Mouse (Mus musculus): Measurements from ENCODE around the gene Srebf2. TPM values are rescaled to one million over a fixed set of nuclear protein-coding genes. Genes with fewer than 3 reads are reported as not detected.
A peak's percentile ranks its signal among the peaks of the same experiment; 100 is the strongest.

Srebf2 gene
- polyA plus RNA-seq, 1 experiment from 2014 or later = 101 TPM

DNA sequence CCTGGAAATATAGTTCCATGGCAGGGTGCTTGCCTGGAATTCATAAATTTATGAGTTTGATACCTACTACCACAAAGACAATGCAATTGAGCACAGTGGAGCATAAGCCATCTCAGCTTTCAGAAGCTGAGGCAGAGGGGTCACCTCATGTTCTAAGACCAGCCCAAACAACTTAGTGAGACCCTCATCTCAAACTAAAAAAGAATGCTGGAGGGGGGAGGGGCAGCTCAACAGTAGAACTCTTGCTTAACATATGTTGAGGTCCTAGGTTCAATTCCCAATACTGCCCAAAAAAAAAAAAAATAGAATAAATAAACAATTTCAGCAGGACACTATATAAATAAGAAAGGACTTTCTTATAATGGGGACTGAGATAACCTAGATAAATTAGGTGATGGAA is 3.1 kb downstream of the Srebf2 start:
- Histone ChIP-seq H3K4me1 (replicated peaks; ENCODE audit: control insufficient read depth, insufficient read depth, low read length) (peaks cover 40% of the 10 kb centered on the region), H3K4me3 (ENCODE audit: low read depth, low read length) (no peak overlapping the region), H3K27me3 (replicated peaks; ENCODE audit: control insufficient read depth, insufficient read depth, low read length) (no peaks in the 10 kb centered on the region), H3K27ac (ENCODE audit: low read depth, low read length) (no peak overlapping the region), H3K9ac (ENCODE audit: low read depth, low read length) (no peak overlapping the region), H3K4me2 (no peak overlapping the region), H3K9me3 (ENCODE audit: control insufficient read depth, low read length) (no peaks in the 10 kb centered on the region), H3K36me3 (ENCODE audit: control insufficient read depth, insufficient read depth, low read length) (no peaks in the 10 kb centered on the region; the same call in 1 of the 2 replicates)
- DNase-seq (ENCODE audit: low spot score) (no peak), ATAC-seq (replicated peaks; ENCODE audit: low FRiP score) (no peak)

DNA sequence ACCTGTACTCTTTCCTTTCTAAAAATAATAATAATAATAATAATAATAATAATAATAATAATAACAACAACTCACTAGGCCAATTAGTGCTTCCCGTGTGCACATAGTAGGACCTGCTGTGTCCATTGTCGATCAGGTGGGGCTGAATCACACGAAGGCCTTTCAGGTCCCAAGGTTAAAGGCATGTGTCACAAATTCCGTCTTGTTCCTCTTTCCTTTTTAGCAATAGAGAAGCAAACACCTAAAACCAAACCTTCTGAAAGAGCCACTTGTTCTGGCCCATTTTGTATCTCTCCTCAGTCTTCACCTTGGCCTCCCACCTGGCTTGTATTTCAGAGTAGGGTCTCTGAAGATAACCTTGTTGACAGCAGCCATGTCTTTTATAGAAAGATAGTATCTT is 4.2 kb downstream of the Srebf2 start:
- WGBS = 82% methylated on average over 4 of the region's 4 CpGs
- Histone ChIP-seq H3K9ac (ENCODE audit: low read depth, low read length) (no peak overlapping the region), H3K4me1 (replicated peaks; ENCODE audit: control insufficient read depth, insufficient read depth, low read length) (peaks cover 35% of the 10 kb centered on the region), H3K4me3 (ENCODE audit: low read depth, low read length) (no peak overlapping the region), H3K27ac (ENCODE audit: low read depth, low read length) (no peak overlapping the region), H3K9me3 (ENCODE audit: control insufficient read depth, low read length) (no peaks in the 10 kb centered on the region), H3K36me3 (ENCODE audit: control insufficient read depth, insufficient read depth, low read length) (no peaks in the 10 kb centered on the region; the same call in 1 of the 2 replicates), H3K4me2 (no peak overlapping the region), H3K27me3 (replicated peaks; ENCODE audit: control insufficient read depth, insufficient read depth, low read length) (no peaks in the 10 kb centered on the region)
- ATAC-seq (replicated peaks; ENCODE audit: low FRiP score) = no peak
- no peak for DNase-seq (ENCODE audit: low spot score)

DNA sequence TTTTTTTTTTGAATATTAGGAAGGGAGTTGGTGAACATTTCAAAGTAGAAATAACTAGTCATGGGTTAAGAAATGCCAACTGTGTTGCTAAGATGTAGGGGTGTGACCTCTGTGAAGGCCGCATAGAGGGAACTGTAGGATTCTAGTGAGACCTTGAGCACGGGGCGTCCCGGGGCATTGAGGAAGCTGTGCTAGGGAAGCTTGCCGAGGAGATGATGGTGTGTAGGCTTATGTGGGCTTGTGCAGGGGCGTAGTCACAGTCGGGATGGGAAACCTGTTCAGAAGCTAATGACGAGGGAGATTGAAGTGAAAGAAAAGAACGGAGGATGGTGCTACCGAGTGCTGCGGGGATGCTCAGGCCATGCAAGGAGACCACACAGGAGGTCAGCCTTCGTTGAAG is 5.0 kb downstream of the Srebf2 start:
- no peaks in the 10 kb centered on the region; the same call in 1 of the 2 replicates for H3K36me3 ChIP-seq (ENCODE audit: control insufficient read depth, insufficient read depth, low read length)
- no peak overlapping the region for H3K27ac ChIP-seq (ENCODE audit: low read depth, low read length)

DNA sequence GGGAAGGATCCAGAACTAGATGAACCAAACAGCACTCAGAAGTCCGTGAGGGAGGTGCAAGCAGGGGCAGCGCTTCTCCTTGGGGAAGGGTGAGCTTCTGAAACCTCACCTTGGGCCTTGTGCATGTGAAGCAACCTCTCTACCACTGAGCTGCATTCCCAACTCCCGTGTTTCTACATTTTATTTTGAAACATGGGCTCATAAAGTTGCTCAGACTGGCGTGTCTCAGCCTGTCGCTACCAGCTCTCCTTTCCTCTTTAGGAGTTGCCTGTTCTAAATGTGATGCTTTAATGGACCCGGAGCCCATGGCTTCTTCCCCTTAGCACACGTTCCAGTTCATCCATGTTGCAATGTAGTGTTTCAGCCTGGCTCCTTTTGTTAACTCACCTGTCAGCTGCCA is 5.5 kb downstream of the Srebf2 start:
- Histone ChIP-seq H3K4me2 (no peak overlapping the region), H3K9ac (ENCODE audit: low read depth, low read length) (no peak overlapping the region), H3K4me1 (replicated peaks; ENCODE audit: control insufficient read depth, insufficient read depth, low read length) (peaks cover 35% of the 10 kb centered on the region), H3K9me3 (ENCODE audit: control insufficient read depth, low read length) (no peaks in the 10 kb centered on the region), H3K4me3 (ENCODE audit: low read depth, low read length) (no peak overlapping the region), H3K27me3 (replicated peaks; ENCODE audit: control insufficient read depth, insufficient read depth, low read length) (no peaks in the 10 kb centered on the region), H3K36me3 (ENCODE audit: control insufficient read depth, insufficient read depth, low read length) (no peaks in the 10 kb centered on the region; the same call in 1 of the 2 replicates), H3K27ac (ENCODE audit: low read depth, low read length) (no peak overlapping the region)
- ATAC-seq (replicated peaks; ENCODE audit: low FRiP score) (no peak), DNase-seq (ENCODE audit: low spot score) (no peak)
- 88% methylated on average over 7 of the region's 7 CpGs for WGBS

More for the DNA sequence above, 5.0 kb downstream of the Srebf2 start:
- 77% methylated on average over 12 of the region's 12 CpGs for WGBS
- no peak overlapping the region for H3K4me3 ChIP-seq (ENCODE audit: low read depth, low read length)
- ATAC-seq (replicated peaks; ENCODE audit: low FRiP score) = no peak
- no peak for DNase-seq (ENCODE audit: low spot score)
- H3K9ac ChIP-seq (ENCODE audit: low read depth, low read length) = no peak overlapping the region
- H3K4me1 ChIP-seq (replicated peaks; ENCODE audit: control insufficient read depth, insufficient read depth, low read length) = peaks cover 35% of the 10 kb centered on the region
- H3K4me2 ChIP-seq = no peak overlapping the region
- H3K9me3 ChIP-seq (ENCODE audit: control insufficient read depth, low read length) = no peaks in the 10 kb centered on the region
- no peaks in the 10 kb centered on the region for H3K27me3 ChIP-seq (replicated peaks; ENCODE audit: control insufficient read depth, insufficient read depth, low read length)

DNA sequence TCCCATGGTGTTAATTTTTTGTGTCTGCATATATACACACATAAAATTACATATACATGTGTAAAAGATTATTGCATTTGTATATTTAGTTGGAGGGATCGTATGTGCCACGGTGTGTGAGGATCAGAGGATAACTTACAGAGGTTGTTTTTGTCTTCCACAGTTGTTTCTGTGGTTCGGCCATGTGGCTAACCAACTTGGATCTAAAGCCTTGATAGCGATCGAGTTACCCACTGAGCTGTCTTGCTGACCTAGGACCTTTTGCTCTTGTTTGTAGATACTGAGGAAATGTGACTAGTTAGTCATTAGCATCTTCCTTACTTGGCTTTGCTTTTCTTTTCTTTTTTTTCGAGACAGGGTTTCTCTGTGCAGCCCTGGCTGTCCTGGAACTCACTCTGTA is 9.3 kb downstream of the Srebf2 start:
- DNase-seq (ENCODE audit: low spot score) (no peak), ATAC-seq (replicated peaks; ENCODE audit: low FRiP score) (no peak)
- H3K27me3 ChIP-seq (replicated peaks; ENCODE audit: control insufficient read depth, insufficient read depth, low read length) = no peaks in the 10 kb centered on the region
- H3K4me3 ChIP-seq (ENCODE audit: low read depth, low read length) = no peak overlapping the region
- no peak overlapping the region for H3K9ac ChIP-seq (ENCODE audit: low read depth, low read length)
- WGBS = 60% methylated on average over 6 of the region's 6 CpGs
- no peak overlapping the region for H3K27ac ChIP-seq (ENCODE audit: low read depth, low read length)
- H3K36me3 ChIP-seq (ENCODE audit: control insufficient read depth, insufficient read depth, low read length) = no peaks in the 10 kb centered on the region
- H3K4me2 ChIP-seq = no peak overlapping the region
- peaks cover 39% of the 10 kb centered on the region for H3K4me1 ChIP-seq (replicated peaks; ENCODE audit: control insufficient read depth, insufficient read depth, low read length)
- no peaks in the 10 kb centered on the region for H3K9me3 ChIP-seq (ENCODE audit: control insufficient read depth, low read length)

DNA sequence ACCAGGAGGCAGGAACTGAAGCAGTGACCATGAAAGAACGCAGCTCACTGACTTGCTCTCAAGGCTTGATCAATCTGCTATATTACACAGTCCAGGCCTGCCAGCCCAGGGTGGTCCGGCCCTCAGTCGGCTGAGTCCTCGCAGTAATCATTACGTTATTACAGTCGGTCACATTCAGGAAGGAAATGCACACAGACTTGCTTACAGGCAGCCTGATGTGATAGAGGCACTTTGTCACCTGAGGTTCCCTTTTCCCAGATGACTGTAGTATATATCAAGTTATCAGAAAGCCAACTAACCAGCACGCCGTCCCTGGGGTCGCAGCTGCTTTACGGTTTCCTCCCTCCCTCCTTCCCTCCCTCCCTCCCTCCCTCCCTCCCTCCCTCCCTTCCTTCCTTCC is 9.9 kb downstream of the Srebf2 start:
- H3K27ac ChIP-seq (ENCODE audit: low read depth, low read length) = no peak overlapping the region

DNA sequence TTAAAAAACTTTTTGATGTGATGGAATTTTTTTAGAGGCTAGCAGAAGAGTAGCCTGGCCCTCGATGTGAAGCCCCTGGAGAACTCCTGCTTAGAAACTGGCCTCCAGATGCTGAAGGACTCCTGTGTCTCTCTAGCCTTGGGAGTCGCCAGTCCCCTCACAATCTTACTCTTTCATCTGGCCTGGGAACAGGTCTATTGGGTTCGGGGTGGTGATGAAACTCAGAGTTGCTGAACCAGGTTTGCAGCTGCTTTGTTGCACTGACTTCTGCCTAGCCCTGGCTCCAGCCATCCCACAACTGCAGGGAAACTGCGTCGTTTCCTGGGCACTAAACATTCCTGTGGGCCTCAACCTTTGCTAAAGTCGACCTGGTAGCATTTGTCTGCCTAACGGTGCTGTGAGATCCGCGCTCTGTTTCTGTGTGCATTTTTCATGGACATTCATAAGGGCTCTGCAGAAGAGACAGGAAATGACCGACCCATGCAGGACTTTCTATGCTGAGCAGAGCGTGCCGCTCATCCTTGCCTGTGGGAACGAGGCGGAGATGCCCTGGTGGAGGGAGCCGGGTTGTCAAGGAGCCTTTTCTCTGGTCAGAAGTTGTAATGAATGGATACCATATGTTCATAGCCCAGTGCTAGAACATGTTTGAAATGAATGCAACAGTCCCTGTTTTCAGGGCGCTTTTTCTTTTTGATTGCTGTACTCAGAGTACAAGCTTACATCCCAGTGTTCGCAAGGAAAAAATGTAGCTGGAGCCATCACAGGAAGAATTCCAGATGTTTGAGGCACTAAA is 11.5 kb downstream of the Srebf2 start:
- ATAC-seq (replicated peaks; ENCODE audit: low FRiP score) (no peak), DNase-seq (ENCODE audit: low spot score) (no peak)
- Histone ChIP-seq H3K27ac (ENCODE audit: low read depth, low read length) (0 out of 2 replicates have a peak overlapping the region, but pooled peaks have one; percentile 9), H3K4me1 (replicated peaks; ENCODE audit: control insufficient read depth, insufficient read depth, low read length) (peaks cover 49% of the 10 kb centered on the region), H3K4me2 (no peak overlapping the region), H3K36me3 (ENCODE audit: control insufficient read depth, insufficient read depth, low read length) (no peaks in the 10 kb centered on the region), H3K9me3 (ENCODE audit: control insufficient read depth, low read length) (no peaks in the 10 kb centered on the region), H3K4me3 (ENCODE audit: low read depth, low read length) (no peak overlapping the region), H3K27me3 (replicated peaks; ENCODE audit: control insufficient read depth, insufficient read depth, low read length) (no peaks in the 10 kb centered on the region), H3K9ac (ENCODE audit: low read depth, low read length) (no peak overlapping the region)
- 71% methylated on average over 17 of the region's 17 CpGs for WGBS

More for the DNA sequence above, 9.9 kb downstream of the Srebf2 start:
- no peak overlapping the region for H3K9ac ChIP-seq (ENCODE audit: low read depth, low read length)
- no peaks in the 10 kb centered on the region for H3K36me3 ChIP-seq (ENCODE audit: control insufficient read depth, insufficient read depth, low read length)
- ATAC-seq (replicated peaks; ENCODE audit: low FRiP score) (no peak), DNase-seq (ENCODE audit: low spot score) (no peak)
- H3K9me3 ChIP-seq (ENCODE audit: control insufficient read depth, low read length) = no peaks in the 10 kb centered on the region
- no peaks in the 10 kb centered on the region for H3K27me3 ChIP-seq (replicated peaks; ENCODE audit: control insufficient read depth, insufficient read depth, low read length)
- WGBS = 47% methylated on average over 10 of the region's 10 CpGs
- peaks cover 40% of the 10 kb centered on the region for H3K4me1 ChIP-seq (replicated peaks; ENCODE audit: control insufficient read depth, insufficient read depth, low read length)
- no peak overlapping the region for H3K4me3 ChIP-seq (ENCODE audit: low read depth, low read length)
- no peak overlapping the region for H3K4me2 ChIP-seq

DNA sequence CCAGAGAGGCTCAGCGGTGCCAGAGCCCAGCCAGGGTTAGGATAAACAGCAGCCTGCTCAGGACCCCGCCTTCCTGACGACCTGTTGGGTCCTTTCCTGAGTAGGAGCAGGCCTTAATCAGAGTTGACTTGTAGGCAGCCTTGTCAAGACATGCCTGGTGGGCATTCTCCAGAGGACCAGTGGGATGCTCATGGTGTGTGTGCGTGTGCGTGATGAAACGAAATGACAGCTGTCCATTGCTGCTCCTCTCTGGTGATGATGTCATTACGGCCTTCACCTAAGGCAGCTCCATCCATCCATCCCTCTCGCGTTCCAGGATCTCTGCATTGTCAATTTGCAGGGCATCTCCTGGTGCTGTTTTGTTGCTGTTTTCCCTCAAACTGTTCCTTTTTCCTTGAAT is 12.5 kb downstream of the Srebf2 start:
- no peak for DNase-seq (ENCODE audit: low spot score)
- Histone ChIP-seq H3K27me3 (replicated peaks; ENCODE audit: control insufficient read depth, insufficient read depth, low read length) (no peaks in the 10 kb centered on the region), H3K9me3 (ENCODE audit: control insufficient read depth, low read length) (no peaks in the 10 kb centered on the region), H3K36me3 (ENCODE audit: control insufficient read depth, insufficient read depth, low read length) (no peaks in the 10 kb centered on the region), H3K9ac (ENCODE audit: low read depth, low read length) (no peak overlapping the region), H3K4me3 (ENCODE audit: low read depth, low read length) (no peak overlapping the region), H3K27ac (ENCODE audit: low read depth, low read length) (no peak overlapping the region), H3K4me2 (no peak overlapping the region), H3K4me1 (replicated peaks; ENCODE audit: control insufficient read depth, insufficient read depth, low read length) (peaks cover 57% of the 10 kb centered on the region)
- no peak for ATAC-seq (replicated peaks; ENCODE audit: low FRiP score)
- WGBS = 81% methylated on average over 9 of the region's 9 CpGs

All from liver, embryonic 11.5 days (tissue).